Mouse (Mus musculus) left cerebral cortex, adult 8-10 months (tissue): ENCODE measurements around the gene Nr0b1. TPM values are rescaled to one million over a fixed set of nuclear protein-coding genes. Genes with fewer than 3 reads are reported as not detected.

Source experiments
- DNase-seq, 2 experiments: peaks; one replicate each; pipeline ENCODE4 v3.0.0; 2022; ENCODE audit warnings: low spot score in 2 of 2
- total RNA-seq, 4 experiments: library from RNA; stranded (reverse); gene quantifications; 2 replicates each; pipeline ENCODE4 v1.2.4; 2022

Nr0b1 gene
- total RNA-seq: not detected

DNA sequence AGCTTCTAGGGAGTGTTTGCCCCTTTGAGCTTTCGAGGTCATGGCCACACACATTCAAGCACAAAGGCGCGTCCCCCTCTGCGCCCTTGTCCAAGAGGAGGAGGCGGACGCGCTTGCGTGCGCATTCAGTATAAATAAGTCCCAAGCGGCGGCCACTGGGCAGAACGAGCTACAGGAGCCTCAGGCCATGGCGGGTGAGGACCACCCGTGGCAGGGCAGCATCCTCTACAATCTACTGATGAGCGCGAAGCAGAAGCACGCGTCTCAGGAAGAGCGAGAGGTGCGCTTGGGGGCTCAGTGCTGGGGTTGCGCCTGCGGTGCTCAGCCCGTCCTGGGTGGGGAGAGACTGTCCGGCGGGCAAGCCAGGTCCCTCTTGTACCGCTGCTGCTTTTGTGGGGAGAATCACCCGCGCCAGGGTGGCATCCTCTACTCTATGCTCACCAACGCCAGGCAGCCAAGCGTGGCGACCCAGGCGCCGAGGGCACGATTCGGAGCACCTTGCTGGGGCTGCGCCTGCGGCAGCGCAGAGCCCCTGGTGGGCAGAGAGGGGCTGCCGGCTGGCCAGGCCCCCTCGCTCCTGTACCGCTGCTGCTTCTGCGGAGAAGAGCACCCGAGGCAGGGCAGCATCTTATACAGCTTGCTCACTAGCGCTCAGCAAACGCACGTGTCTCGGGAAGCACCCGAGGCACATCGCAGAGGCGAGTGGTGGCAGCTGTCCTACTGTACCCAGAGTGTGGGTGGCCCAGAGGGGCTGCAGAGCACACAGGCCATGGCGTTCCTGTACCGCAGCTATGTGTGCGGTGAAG lies at the start of gene Nr0b1:
Nr0b1 (plus strand) TSS at position 151 of the 806 bp plus-strand sequence.
- no peak for DNase-seq

DNA sequence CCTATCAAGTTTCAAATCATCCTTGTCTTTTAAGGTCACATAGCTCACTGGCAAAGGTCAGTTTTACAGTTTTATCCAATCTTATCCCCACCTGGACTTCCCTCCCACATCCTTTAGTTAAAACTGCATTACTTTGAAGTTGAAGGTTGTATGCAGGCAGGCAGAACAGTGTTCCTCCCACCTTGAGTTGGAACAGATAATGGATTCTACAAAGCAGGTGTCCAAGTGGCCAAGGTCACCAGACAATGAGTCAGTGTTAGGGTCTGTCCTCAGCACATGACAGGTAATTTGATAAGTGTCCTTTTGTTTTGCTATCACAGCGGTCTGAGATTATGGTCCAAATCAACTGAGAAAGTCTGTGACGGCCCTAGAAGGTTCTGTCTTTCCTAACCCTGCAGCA lies 4.3 kb upstream of the Nr0b1 start:
- no peak for DNase-seq

DNA sequence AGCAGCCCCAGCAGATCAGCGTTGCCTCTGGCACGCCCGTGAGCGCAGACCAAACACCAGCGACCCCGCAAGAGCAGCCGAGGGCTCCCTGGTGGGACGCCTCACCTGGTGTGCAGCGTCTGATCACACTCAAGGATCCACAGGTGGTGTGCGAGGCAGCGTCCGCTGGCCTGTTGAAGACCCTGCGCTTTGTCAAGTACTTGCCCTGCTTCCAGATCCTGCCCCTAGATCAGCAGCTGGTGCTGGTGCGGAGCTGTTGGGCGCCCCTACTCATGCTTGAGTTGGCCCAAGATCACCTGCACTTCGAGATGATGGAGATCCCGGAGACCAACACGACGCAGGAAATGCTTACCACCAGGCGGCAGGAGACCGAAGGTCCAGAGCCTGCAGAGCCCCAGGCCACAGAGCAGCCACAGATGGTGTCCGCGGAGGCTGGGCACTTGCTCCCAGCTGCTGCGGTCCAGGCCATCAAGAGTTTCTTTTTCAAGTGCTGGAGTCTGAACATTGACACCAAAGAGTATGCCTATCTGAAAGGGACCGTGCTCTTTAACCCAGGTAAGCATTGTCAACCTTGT lies 943 bp downstream of the Nr0b1 start:
- DNase-seq: no peak

DNA sequence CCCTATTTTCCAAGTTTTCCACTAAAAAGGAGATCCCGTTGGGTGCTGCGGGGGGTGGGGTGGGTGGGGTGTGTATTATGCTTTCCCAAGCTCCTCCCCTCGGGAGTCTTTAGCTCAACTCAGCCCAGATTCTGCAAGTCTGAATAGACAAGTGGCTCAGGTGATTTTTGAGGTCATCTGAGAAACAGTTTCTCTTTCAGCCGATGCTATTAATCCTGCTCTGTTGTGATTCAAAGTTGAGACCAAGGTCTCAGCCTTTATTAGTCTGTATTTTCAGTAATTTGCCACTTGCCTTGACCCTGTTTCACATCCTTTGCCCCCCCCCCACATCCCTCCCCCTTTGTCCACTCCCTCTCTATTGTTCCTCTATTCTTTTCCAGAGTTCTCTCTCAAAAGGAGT lies 1.8 kb downstream of the Nr0b1 start:
- no peak for DNase-seq

DNA sequence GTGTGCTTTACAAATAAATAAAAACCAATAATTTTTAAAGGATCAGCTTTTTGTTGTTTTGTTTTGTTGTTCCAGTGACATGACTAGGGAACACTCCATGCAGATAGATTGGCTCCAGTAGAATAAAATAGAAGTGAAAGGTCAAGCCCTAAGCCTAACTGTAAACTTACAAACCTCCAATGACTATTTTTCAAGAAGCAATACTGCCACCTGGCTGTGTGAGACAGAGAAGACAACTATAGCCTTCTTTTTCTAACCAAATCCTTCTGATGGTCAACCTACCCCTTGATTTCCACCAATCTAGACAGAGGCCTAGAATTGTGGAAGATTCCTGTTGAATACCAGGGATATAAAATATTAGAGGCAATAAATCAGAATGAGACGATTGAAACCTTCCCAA lies 45.7 kb downstream of the Nr0b1 start:
- no peak for DNase-seq

Other genes starting within 250 kb of the Nr0b1 start
- gene Samt3, start 147.6 kb upstream of the Nr0b1 start, total RNA-seq: not detected
- gene Mageb4, start 113.3 kb downstream of the Nr0b1 start, total RNA-seq: not detected